Mouse (Mus musculus) G1E (cell line): ENCODE measurements around the gene Zfp653. TPM values are rescaled to one million over a fixed set of nuclear protein-coding genes. Genes with fewer than 3 reads are reported as not detected.

Source experiments
- ATAC-seq: 2 replicates; pipeline ENCODE4 v1.8.0; 2016; ENCODE audit warnings: mild to moderate bottlenecking; ENCODE audit not compliant: insufficient number of reproducible peaks, poor library complexity, low FRiP score, severe bottlenecking; ENCODE audit errors: extremely low read depth
- DNase-seq: peaks from one replicate; pipeline ENCODE4 v3.0.0; 2012; ENCODE audit warnings: low spot score
- H3K27me3 ChIP-seq: 2 replicates; pipeline ENCODE4 v1.6.1; 2012; ENCODE audit warnings: mild to moderate bottlenecking, low read length, inconsistent platforms; ENCODE audit not compliant: insufficient read depth
- H3K36me3 ChIP-seq: replicated peaks from 2 replicates; pipeline ENCODE3; 2012; ENCODE audit warnings: mild to moderate bottlenecking, inconsistent platforms
- H3K4me1 ChIP-seq: 2 replicates; pipeline ENCODE4 v1.6.1; 2012; ENCODE audit warnings: low read depth, low read length, inconsistent platforms, mixed read lengths; ENCODE audit not compliant: insufficient read depth
- H3K4me3 ChIP-seq: 2 replicates; pipeline ENCODE4 v1.5.1; 2012; ENCODE audit warnings: low read depth, mild to moderate bottlenecking, inconsistent platforms, low read length, moderate library complexity, mixed read lengths
- H3K9me3 ChIP-seq: replicated peaks from 2 replicates; pipeline ENCODE4 v1.6.1; 2012; ENCODE audit warnings: inconsistent platforms
- CTCF ChIP-seq: IDR thresholded peaks from 2 replicates; pipeline ENCODE4 v1.5.1; 2012; ENCODE audit warnings: low read depth, low read length, inconsistent platforms, mixed read lengths
- GATA1 ChIP-seq: IDR thresholded peaks from 2 replicates; pipeline ENCODE4 v1.6.1; 2012; ENCODE audit warnings: borderline replicate concordance, low read length, inconsistent platforms, mixed read lengths
- GATA2 ChIP-seq: IDR thresholded peaks from 2 replicates; pipeline ENCODE4 v1.6.1; 2012; ENCODE audit warnings: low read depth, low read length, inconsistent platforms, borderline replicate concordance
- POLR2AphosphoS5 ChIP-seq: IDR thresholded peaks from 2 replicates; pipeline ENCODE4 v1.6.1; 2012; ENCODE audit warnings: low read depth, low read length, inconsistent platforms; ENCODE audit not compliant: insufficient replicate concordance
- TAL1 ChIP-seq: conservative IDR thresholded peaks from 2 replicates; pipeline ENCODE4 v1.6.1; 2012; ENCODE audit warnings: low read depth, low read length, inconsistent platforms, mixed read lengths
- polyA plus RNA-seq: library from polyadenylated mRNA; stranded (reverse); fragments of >175 nt; gene quantifications from 2 replicates; pipeline ENCODE4 v1.2.3, GENCODE M21; 2012
- total RNA-seq, 2 experiments: library from RNA; stranded (forward) in 1 of 2; stranded (reverse) in 1 of 2; fragments of 200-1000 nt in 1 of 2; fragments of >200 nt in 1 of 2; fragmentation: Nextera tagmentation in 1 of 2; gene quantifications; 2 replicates each; pipeline ENCODE4 v1.2.3; 2014 to 2017

Zfp653 gene
- total and polyA plus RNA-seq, 3 experiments = 7.3 to 19.0 (median 9.1) TPM

DNA sequence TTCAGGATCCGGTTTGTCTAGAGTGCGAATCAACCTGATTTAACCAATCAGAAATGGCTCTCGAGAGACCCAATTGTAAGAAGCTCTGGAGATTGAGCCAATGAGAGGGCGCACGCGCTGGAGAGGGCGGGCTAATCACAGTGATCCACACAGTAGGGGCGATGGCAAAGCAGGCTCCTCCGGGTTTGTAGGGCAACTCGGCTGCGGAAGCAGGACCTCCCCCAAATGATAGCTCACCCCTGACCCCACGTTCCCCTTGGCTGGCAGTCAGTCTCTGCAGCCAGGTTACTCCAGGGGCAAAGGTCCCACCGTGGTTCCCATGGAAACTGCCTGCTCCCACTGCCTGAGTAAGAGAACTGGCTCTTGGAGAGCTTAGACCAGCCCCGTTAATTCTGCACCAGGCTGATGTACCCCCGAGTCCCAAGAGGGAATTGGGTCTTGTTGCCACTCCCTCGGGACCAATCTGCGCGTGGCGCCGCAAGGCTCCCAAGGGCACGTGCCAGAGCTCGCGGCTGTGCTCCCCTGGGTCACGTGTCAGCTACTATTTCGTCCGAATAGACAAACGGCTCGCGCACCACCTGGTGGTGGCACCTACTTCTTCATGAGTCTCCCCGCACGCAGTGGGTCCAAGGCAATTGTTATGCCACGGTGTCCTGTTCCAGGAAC lies 16.6 kb downstream of the Zfp653 start:
- H3K4me1 ChIP-seq = peaks cover 19% of the 10 kb centered on the region
- peak; percentile 74 for DNase-seq
- no peak for ATAC-seq
- peaks cover 15% of the 10 kb centered on the region; the same call in 1 of the 2 replicates for H3K27me3 ChIP-seq
- peaks cover 44% of the 10 kb centered on the region for H3K36me3 ChIP-seq
- H3K9me3 ChIP-seq = peaks cover 18% of the 10 kb centered on the region
- peak overlapping the region; percentile 14; the same call in 1 of the 2 replicates for H3K4me3 ChIP-seq
- TF ChIP-seq TAL1 = no peak
- no peak for TF ChIP-seq GATA2
- no peak for TF ChIP-seq GATA1
- TF ChIP-seq POLR2AphosphoS5 = no peak
- TF ChIP-seq CTCF = no peak

- Histone ChIP-seq H3K27me3 (peaks cover 24% of the 10 kb centered on the region; the same call in 1 of the 2 replicates), H3K9me3 (peaks cover 18% of the 10 kb centered on the region), H3K4me1 (peaks cover 19% of the 10 kb centered on the region), H3K36me3 (peaks cover 36% of the 10 kb centered on the region), H3K4me3 (no peak overlapping the region)
- ATAC-seq = no peak
- TF ChIP-seq POLR2AphosphoS5 = no peak
- TF ChIP-seq TAL1 = no peak
- no peak for TF ChIP-seq GATA1
- TF ChIP-seq GATA2 = no peak
- no peak for TF ChIP-seq CTCF
- DNase-seq = no peak
Observed at GRCm38 (mm10) chr9:22053657-22054056, 17.5 kb downstream of the Zfp653 start.

DNA sequence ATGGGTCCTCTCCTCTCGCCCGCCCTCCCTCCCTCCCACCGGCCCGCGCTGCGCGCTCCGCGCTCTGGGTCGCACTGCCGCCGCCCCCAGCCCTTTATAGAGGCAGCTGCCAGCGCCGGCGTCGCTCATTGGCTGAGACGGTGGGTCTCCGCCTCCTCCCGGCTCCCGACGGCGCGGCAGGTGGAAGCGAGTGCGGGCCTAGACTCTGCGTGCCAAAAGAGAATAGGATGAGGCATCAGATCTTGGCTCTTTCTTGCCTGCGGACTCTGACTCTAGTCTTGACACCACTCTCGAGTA lies 19.3 kb downstream of the Zfp653 start, which contains the start of gene Elavl3:
Gene Elavl3 (minus strand): TSS at position 66 of the 297 bp plus-strand sequence.
- no peak for ATAC-seq
- Histone ChIP-seq H3K9me3 (peaks cover 18% of the 10 kb centered on the region), H3K4me3 (no peak within 1 kb of the TSS), H3K4me1 (peaks cover 19% of the 10 kb centered on the region), H3K36me3 (peaks cover 19% of the 10 kb centered on the region), H3K27me3 (peaks cover 30% of the 10 kb centered on the region)
- TF ChIP-seq GATA2 (no peak), CTCF (no peak), GATA1 (no peak), POLR2AphosphoS5 (no peak), TAL1 (no peak)
- no peak for DNase-seq

DNA sequence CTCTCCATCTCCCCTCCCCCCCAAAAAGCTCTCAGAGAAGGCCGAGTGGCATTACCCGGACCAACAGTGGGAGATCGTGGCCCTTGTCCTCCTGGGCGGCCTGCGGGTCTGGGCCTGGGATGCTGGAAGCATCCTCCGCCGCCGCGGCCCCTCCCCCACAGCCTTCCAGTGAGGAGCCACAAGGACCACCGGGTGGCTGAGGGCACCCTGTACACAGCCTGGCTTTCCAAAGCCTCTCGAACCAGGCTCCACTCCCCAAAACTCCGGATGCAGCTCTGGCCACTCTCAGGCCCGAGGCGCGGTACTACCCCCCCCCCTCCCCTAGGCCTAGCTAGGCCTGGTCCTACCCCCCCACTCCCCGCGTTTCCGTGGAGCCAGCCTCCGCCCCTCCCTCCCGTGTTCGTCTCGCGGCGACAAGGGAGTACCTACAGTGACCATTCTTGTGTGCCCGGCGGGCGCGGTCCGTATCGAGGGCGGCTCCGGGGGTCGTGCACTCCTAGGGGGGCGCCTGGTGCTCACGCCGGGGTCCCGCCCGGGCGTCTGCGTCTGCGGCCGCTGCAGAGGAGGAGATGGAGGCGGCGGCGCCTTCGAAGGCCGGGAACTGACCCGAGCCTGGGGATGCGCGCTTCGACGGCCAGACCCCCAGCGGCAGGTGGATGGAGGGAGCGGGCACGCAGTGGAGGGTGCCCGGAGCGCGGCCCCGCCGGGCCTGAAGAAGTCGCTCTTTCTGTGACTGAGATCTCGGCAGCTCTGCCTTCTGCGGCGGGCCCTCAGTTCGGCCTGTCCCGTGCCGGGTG lies 19.8 kb downstream of the Zfp653 start:
- ATAC-seq (no peak), DNase-seq (no peak)
- Histone ChIP-seq H3K4me1 (peaks cover 19% of the 10 kb centered on the region), H3K9me3 (peaks cover 18% of the 10 kb centered on the region), H3K4me3 (no peak overlapping the region), H3K27me3 (peaks cover 30% of the 10 kb centered on the region), H3K36me3 (peaks cover 14% of the 10 kb centered on the region)
- TF ChIP-seq GATA2 (no peak), POLR2AphosphoS5 (no peak), CTCF (no peak), TAL1 (no peak), GATA1 (no peak)

- no peak overlapping the region for H3K4me3 ChIP-seq
- H3K27me3 ChIP-seq = peaks cover 31% of the 10 kb centered on the region
- ATAC-seq (no peak), DNase-seq (no peak)
- peaks cover 4% of the 10 kb centered on the region for H3K36me3 ChIP-seq
- TF ChIP-seq TAL1 (no peak), POLR2AphosphoS5 (no peak), GATA2 (no peak), GATA1 (no peak)
- H3K9me3 ChIP-seq = peaks cover 18% of the 10 kb centered on the region
- H3K4me1 ChIP-seq = peaks cover 19% of the 10 kb centered on the region
Observed at GRCm38 (mm10) chr9:22050351-22050889, 20.8 kb downstream of the Zfp653 start.

- no peaks in the 10 kb centered on the region for H3K36me3 ChIP-seq
- H3K27me3 ChIP-seq = peaks cover 32% of the 10 kb centered on the region
- H3K4me1 ChIP-seq = peaks cover 14% of the 10 kb centered on the region
- H3K4me3 ChIP-seq = no peak overlapping the region
- ATAC-seq = no peak
- H3K9me3 ChIP-seq = peaks cover 18% of the 10 kb centered on the region
- TF ChIP-seq TAL1 (no peak), GATA2 (no peak), CTCF (no peak), POLR2AphosphoS5 (no peak), GATA1 (no peak)
- DNase-seq = no peak
Observed at GRCm38 (mm10) chr9:22049721-22050270, 21.4 kb downstream of the Zfp653 start.
